Mouse (Mus musculus): ENCODE results near the gene Gnptg.
"Not testable (repeated sequence)": the region's sequence is repeated elsewhere in the genome, so short reads cannot be mapped to it uniquely, and the experiment has no call there.

The Gnptg gene

DNA sequence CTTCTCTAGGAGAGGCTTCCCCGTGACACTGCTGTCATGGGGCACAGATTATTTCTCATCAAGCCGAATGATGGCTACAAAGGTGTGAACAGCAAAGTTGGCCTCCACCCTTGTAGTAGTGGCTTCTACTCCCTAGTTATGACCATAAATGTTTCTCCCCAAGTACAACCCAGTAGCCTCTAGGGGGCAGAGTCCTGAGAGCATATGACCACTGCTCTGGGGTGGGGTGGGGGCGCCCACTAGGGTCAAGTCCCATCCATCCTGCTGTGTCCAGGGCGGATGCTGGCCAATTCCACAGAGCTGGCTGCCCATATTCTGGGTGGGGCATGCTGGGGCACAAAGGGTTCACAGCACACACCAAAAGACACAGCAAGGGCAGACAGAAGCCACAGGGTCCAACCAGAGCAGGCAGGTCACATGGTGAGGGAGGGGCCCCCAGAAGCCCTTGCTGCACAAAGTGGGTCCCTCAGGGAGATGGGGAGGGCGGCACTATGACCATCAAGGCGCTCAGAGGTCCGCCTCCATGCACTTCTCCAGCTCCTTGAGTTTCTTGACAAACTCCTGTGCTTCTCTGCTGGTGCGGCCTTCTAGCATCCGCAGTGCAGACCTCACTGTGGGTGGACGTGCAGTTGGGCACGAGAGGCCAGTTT lies 3.3 kb upstream of the Gnptg start:
- no peak for DNase-seq (ENCODE audit: low spot score in 2 of 2)

DNA sequence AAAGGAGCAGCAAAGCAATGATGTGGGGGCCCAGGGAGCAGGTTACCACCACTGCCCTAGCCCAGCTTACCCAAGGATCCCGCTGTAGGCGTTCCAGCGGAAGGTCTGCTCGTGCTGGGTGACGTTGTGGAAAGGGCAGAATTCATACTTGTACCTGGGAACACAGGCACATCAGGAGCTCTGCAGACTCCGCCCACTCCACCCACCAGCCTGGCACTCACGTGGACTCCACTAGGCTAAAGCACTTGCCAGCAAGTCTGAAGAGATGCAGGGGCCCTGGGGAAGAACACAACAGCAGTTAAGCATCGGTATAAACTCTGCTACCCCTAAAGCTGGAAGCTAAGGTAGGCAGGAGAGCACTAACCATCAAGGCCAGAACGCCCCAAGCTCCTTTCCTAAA lies 4.3 kb downstream of the Gnptg start:
- DNase-seq (ENCODE audit: low spot score in 2 of 2): no peak

DNA sequence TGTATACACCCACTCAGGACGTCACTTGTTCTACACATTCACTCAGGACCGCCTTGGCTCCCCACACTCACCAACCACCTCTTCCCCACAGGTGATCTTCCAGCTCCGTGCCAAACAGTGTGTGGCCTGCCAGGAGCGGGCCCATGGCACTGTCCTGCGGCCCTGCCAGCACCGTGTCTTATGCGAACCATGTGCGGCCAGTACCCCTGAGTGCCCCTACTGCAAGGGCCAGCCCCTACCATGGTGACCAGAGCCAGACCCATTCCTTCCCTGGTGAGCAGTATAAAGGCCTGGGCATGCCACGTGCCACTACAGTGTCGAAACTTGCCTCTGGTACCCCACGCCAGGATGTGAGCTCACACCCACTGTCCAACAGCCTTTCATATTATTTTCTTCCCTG lies 8.3 kb downstream of the Gnptg start:
- DNase-seq (ENCODE audit: low spot score in 2 of 2): not testable (repeated sequence)

DNA sequence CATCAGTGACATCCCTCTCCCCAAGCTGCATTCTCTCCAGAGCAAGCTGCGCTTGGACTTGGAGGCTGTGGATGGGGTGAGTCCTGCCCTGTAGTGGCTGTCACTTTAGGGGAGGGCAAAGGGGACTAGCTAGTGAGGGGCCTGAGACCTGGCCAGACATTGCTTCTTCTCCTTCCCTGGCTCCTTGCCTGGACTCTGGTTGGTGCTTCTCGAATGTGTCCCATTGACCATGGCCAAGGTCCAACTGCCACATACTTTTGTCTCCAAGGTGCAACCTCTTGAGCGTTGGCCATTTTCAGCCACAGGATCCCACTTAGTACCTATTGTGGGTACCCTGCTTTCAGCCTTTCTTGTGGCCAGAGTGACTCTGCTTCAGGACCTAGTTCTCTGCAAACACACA lies 9.2 kb downstream of the Gnptg start:
- no peak for DNase-seq (ENCODE audit: low spot score in 2 of 2)

DNA sequence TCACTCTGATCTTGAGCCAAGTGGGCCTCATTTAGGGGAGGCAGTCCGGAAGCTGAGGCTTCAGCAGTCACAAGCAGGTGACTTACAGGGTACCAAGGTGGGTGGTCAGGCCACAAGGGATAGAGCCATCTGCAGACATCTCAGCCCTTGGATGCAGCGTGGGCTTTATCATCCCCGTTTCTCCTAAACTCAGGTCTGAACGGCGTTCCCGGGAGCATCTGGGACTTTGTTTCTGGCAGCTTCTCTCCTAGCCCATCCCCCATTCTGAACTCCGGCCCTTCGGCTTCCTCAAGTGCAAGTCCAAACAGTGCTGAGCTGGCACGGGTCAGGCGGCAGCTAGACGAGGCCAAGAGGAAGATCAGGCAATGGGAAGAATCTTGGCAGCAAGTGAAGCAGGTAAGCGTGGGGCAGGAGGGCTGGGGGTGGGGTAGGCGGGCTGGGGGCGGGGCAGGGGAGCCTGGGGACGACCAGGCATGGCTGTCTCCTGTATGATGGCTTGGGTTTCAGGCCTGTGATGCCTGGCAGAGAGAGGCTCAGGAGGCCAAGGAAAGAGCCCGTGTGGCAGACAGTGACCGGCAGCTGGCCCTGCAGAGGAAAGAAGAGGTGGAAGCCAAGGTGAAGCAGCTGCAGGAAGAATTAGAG lies 9.8 kb downstream of the Gnptg start:
- DNase-seq (ENCODE audit: low spot score in 2 of 2): not testable (repeated sequence)

DNA sequence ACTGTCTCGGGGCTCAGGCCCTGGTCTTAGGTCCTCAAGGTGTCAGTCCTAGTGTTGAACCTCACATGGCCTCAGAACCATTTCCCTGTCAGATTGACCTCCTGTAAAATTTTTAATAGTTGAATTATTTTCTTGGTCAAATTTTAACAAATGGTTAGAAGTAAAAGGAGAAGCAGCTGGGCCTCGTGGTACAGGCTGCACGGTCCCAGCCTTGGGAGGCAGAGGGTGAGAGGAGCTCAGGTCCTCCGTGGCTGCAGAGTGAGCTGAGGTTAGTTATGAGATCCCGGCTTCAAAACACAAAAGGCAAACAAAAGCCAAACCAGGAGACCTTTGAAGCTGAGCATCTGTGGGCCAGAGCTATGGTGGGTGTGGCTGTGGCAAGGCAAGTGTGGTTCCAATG lies 11.9 kb downstream of the Gnptg start:
- no peak for DNase-seq (ENCODE audit: low spot score in 2 of 2)

DNA sequence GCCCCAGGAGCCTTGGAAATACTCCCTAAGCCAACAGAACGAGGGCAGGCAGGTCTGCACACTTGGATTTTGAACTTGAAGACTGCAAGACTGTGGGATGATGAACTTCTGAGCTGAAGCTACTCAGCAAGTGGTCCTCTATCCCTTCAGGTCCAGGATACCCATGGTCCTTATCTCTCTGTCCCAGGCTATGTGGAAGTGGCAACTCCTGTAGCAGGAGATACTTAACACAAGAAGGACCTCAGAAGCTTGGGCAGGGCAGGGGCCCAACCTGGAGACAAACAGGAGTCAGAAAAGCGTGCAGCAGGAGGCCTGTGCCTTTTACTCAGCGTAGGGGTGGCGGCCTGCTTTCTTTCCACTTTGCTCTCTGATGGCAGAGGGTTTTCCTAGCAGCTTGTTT lies 14.3 kb downstream of the Gnptg start:
- DNase-seq (ENCODE audit: low spot score in 2 of 2): no peak

DNA sequence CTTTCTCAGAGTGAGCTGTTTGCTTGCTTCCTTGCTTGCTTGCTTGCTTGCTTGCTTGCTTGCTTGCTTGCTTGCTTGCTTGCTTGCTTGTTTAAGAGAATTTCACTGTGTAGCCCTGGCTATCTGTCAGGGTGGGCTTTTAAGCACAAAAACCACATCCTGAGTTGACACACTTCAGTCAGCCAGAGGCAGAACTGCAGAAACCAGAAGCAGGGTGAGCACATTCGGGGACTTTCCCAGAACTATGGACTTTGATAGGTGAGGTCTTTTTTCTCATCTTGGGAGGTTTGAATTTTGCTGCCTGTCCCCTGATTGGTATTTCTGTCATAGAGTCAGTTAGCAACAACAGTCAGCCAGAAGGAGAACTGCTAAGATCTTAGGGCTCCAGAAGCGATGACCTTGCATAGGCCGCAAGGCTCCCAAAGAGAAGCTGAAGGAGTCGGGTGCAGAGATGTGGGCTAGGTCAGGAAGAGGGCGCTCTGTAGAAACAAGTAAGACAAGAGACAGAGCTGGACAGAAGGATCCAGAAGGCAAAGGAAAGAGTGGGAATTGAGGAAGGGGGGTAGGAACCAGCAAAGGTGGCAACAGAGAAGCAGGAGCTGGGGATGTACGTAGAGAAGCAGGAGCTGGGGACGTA lies 15.2 kb downstream of the Gnptg start:
- DNase-seq (ENCODE audit: low spot score in 2 of 2): no peak

DNA sequence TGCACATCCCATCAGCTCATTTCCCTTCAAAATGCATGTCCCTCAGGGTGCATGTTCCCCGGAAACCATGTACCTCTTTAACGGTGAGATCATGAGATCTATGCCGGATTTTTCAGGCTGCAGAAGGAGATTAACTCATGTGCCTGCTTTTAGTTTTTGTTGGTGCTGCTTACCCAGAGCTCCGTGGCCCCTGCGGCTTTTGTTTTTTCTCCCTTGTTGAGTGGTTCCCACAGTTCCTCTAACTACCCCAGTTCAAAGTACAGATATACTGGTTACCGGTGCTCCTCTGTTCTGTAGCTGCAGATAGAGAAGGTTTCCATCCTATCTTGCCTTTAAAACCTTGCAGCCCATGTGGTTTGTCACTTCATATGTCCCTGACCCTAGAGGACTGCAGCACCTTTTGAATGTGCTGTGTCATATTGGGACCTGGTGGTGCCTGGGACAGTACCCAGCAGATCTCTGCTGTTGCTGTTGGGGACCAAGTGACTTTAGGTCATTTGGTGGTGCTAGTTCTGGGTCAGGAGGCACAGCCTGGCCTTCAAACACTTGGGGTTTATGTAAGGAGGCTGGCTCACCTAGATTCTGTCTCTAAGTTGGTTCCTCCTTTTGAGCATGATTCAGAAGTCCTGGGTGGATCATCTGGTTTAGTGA lies 16.8 kb downstream of the Gnptg start:
- no peak for DNase-seq (ENCODE audit: low spot score in 2 of 2)

DNA sequence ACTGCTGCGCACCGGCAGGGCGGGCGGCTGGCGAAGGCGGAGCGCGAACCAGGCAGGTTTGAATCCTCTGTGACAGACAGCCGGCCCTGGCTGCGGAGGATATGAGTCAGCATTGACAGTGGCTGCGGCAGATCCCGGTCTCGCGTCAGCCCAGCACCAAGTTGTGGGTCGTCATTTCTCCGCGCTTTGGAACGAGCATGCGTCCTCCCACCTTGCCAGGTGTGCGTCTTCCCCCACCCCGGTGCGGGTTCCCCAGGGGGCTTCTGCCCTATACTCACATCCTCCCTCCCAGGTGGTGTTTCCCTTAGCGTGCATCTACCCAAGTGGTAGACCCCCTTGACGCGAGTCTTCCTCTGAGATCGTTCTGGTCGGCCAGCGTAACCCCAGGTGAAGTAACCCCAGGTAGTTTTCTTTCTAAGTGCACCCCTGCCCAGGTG lies 17.4 kb downstream of the Gnptg start:
- DNase-seq (ENCODE audit: low spot score in 2 of 2): not testable (repeated sequence)

DNA sequence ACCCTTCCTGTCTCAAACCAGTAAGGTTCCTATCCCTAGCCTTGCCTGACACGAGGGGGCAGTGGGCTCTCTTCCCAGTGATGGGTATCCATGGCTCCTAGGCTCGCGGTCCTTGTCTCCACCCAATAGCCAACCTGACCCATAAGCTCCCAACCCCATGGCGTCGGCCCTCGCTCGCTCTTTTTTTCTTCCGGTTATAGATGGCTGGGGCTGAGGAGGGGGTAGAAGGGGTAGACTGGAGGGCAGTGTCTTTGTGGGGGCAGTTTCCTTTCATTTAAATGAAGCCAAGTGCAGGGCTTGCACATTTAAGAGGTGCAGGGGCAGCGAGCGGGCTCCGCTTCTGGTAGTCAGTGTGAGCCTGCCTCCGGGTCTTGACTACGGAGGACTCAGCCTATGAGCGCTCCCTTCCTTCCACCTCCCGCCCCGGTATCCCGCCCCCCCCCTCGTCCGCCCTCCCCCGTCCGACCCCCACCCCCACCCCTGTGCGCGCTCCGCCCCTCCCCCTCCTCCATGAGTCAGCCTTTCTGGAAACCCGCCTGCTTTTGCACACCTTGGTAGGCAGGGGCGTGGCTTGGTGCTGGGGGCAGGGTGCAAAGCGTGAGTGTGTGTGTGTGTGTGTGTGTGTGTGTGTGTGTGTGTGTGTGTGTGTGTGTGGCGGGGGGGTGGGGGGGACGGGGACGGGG lies 18.0 kb downstream of the Gnptg start:
- DNase-seq (ENCODE audit: low spot score in 2 of 2): peak; percentile 41 to 47

DNA sequence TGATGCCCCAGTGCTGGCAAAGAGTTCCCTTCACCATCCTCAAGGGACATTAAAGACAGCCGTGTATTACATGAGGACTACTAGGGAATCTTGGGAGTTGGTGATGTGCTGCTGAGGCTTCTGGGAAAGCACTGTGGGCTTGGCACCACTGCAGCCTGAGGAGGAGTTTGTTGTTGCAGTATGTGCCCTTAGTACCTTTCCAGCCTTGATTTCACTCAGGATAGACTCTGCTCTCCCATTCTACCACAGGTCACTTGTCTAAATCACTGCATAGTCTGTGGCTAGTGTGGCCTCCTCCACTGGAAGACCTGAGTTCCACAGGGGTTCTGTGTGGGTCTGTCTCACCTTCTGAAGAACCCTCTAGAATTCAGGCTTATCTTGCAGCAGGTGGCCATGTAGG lies 19.2 kb downstream of the Gnptg start:
- no peak for DNase-seq (ENCODE audit: low spot score in 2 of 2)

DNA sequence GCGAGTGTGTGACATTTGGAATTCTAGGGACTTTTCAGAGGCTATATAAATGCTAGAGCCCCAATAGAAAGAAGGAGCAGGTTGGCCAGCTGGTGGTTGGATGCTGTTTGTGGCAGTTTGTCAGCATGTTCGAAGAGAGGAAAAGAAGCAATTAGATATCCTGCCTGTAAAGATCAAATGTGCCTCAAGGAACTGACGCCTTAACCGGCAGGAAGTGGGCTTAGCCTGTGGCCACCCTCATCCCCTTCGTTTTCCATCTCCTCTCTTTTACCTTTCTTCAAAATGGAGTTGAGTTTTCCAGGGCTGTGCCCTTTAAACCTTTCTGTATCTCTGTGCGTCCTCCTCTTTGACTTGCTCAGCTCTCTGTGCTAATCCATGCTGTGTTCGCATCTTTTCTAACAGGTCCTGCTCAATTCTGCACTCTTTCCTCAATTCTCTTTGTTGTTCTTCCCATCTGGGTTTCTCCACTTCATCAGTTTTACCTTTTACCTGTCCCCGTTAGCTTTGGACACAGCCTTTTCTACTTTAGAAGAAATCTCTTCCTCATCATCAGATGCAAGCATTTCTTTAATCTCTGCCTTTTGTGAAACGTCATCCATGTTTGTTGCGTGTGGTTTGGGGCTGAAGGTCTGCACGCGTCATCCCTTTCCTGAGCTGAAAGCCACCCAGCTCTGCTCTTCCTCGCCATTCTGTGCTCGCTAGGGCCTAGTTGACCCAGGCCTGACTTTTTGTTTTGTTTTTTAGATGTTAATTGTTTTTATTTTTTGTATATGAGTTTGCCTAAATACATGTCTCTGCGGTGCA lies 20.2 kb downstream of the Gnptg start:
- no peak for DNase-seq (ENCODE audit: low spot score in 2 of 2)

DNA sequence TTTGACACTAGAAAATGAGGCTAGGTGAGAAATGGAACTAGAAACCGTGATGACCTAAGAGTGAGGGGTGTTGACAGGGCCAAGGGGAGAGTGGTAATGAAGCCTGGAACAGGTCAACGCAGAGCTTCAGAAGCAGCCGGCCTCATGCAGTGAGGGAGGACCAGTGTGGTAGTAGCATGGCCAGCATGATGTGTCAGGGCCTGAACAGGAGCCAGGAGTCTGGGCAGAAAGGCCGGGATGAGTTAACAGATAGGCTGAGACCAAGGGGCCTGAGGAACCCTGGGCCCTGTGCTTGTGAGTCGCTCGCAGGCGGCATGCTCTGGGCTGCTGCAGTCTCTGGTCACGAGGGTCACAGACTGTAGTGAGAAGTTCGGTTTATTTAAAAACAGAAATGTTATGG lies 21.0 kb downstream of the Gnptg start:
- DNase-seq (ENCODE audit: low spot score in 2 of 2): no peak

DNA sequence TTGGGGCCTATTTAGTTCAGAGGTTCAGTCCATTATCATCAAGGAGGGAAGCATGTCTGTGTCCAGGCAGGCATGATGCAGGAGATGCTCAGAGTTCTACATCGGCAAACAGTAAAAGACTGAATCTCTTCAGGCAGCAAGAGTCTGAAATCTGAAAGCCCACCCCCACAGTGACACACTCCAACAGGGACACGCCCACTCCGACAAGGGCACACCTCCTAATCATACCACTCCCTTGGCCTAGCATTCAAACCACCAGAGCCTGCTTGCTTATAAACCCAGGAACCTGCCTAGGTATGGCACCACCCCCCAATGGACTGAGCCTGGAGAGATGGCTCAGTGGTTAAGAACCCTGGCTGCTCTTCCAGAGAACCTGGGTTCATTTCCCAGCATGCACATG lies 24.5 kb downstream of the Gnptg start:
- no peak for DNase-seq (ENCODE audit: low spot score in 2 of 2)

DNA sequence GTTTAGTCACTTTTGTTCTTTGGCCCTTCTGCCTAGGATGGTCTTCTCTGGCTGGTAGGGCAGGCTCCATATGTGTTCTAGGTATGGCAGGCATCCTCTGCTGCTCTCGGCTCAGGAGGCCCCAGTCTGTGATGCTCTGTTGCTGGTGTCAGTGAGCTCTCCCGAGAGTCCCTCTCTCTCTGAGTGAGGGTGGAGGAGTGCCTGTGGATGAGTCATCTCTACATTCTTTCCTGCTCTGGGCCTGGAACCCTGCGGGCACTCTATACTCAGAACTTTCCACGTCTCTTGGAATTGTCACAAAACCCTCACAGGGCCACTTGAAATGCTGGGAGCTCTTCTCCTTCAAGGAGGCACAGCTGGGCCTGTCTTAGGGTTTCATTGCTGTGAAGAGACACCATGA lies 28.2 kb downstream of the Gnptg start:
- no peak for DNase-seq (ENCODE audit: low spot score in 2 of 2)

DNA sequence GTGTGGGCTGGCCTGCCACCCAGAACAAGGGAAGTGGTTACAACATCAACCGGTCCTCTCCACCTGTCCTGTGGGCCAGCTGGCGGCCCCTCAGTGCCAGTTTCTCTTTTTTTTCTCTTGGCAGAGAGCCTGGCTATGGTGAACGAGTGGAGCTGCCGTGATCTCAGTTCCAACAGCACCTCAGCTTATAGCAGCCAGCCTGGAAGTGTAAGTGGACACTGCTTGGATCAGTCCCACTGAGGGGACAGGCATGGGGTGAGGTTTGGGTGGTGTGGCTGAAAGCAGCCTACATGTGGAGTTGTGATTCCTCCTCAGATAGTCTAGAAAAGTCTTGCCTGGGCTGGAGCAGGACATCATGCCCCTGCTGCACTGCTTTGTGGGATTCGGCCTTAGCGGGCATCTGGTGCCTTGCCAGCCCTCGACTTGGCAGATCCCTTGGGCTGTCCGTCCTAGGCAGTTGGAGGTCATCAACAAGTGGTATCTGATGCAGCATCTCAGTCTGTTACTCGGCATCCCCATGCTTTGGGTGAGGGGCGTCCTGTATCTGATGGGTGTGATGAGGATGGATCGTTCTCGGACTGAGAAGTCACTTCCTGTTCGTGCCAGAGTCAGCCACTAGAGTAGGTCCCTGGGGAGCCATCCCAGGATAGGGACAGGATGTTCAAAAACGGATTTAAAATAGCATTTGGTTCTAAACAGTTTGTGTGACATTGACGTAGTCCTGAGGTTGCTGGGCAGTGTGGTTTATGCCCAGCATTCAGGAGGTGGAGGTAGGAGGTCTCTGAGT lies 29.1 kb downstream of the Gnptg start:
- DNase-seq (ENCODE audit: low spot score in 2 of 2): no peak

DNA sequence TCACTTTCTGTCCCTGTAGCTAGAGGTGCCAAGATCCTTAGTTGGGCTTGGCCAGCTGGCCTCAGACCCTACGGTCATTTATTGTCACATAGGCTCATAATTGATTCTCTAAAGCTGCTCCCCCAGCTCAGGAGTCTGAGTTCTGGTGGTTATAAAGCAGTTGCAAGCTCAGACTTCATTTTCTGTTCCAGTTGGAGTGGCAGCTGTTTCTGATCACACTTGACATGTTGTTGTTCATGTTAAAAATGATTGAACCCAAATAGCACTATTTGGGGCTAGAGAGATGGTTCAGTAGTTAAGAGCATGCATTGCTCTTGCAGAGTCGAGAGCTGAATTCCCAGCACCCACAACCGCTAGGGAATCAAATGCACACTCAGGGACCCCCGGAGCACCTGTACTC lies 29.9 kb downstream of the Gnptg start:
- DNase-seq (ENCODE audit: low spot score in 2 of 2): no peak

DNA sequence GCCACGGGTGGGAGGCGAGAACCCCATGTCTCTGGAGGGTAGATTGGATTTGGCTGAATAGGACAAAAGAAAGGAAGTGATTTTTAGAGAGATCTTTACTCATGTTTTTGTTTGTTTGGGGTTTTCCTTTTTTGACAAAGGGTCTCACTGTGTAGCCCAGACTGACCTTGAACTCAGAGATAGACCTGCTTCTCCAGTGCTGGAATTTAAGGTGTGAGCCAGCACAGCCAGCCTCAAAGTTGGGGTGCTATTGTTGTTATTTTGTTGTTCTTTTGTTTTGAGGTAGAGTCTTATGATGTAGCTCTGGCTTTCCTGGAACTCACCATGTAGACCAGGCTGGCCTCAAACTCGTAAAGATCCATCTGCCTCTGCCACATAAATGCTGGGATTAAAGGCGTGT lies 37.5 kb downstream of the Gnptg start:
- DNase-seq (ENCODE audit: low spot score in 2 of 2): no peak

DNA sequence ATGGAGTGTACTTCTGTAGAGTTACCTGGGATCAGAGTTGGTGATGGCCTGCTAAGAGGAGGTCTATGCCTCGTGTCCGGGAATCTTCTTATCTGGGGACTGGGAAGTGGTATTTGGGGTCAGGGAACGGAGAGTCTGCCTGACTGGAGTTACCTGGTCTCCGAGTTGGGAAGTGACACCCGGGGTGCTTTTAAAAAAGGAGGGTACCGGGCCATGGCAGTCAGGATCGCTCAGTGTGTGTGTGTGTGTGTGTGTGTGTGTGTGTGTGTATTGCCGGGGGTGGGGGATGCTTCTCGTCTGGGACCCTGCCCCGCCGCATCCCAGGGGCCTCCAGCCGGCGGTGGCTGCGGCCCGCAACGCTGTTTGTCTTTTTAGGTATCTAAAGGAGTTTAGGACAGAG lies 50.8 kb downstream of the Gnptg start:
- DNase-seq (ENCODE audit: low spot score in 2 of 2): peak in 1 of 2 experiments; percentile 14

All from urinary bladder, adult 18-20 months (tissue).